Mouse (Mus musculus): ENCODE data around the gene Zkscan7.

DNA sequence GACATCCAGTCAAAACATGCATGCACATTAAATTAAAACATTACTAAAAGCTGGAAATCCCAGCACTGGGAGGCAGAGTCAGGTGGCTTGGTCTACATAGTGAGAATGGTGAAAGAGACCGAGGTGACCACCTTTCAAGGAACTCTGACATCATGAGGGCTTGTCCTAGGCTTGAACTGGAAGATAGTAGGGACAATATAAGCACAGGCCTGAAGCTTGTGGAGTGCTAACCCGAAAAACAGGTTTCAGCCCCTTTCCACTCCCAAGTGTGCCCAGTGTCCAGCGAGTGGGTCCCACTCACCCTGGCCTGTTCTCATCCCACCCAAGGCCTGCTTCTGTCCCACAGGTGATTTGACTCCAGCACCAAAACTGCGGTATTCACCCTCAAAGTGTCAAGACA, 48.3 kb upstream of the Zkscan7 start:
- TF ChIP-seq CTCF (IDR thresholded peaks at IDR 0.05; ENCODE audit: insufficient read depth, low read length) (no peak), POLR2A (IDR thresholded peaks at IDR 0.05; ENCODE audit: borderline replicate concordance, extremely low read depth, low read depth, low read length) (no peak)

All from lung, adult 2 months (tissue).